Mouse (Mus musculus) lung, adult 18-20 months (tissue): ENCODE results near the gene Ccdc103.

ENCODE experiments used
- DNase-seq, 2 experiments: peaks; one replicate each; pipeline ENCODE4 v3.0.0; 2022; ENCODE audit warnings: mixed read lengths in 2 of 2

Gene Ccdc103

GRCm38 (mm10) chr11:102893015-102893651, 12.1 kb downstream of the Ccdc103 start:
- peak; percentile 85 to 90 for DNase-seq

- DNase-seq, result no peak
Observed at GRCm38 (mm10) chr11:102894716-102895115, 13.7 kb downstream of the Ccdc103 start.

- no peak for DNase-seq
Observed at GRCm38 (mm10) chr11:102895779-102896178, 14.8 kb downstream of the Ccdc103 start.

- no peak for DNase-seq
Observed at GRCm38 (mm10) chr11:102896641-102897040, 15.6 kb downstream of the Ccdc103 start.

GRCm38 (mm10) chr11:102898408-102898807, 17.4 kb downstream of the Ccdc103 start:
- DNase-seq, result no peak

GRCm38 (mm10) chr11:102900763-102901162, 19.8 kb downstream of the Ccdc103 start, which contains the start of gene Gfap:
Gene Gfap, minus strand, starts transcription at chr11:102900912.
- DNase-seq, result peak; percentile 69 to 70

- no peak for DNase-seq
Observed at GRCm38 (mm10) chr11:102901199-102901598, 20.2 kb downstream of the Ccdc103 start.

GRCm38 (mm10) chr11:102902107-102902506, 21.1 kb downstream of the Ccdc103 start:
- no peak for DNase-seq

GRCm38 (mm10) chr11:102903654-102904053, 22.6 kb downstream of the Ccdc103 start:
- no peak for DNase-seq

- no peak for DNase-seq
Observed at GRCm38 (mm10) chr11:102911376-102911775, 30.4 kb downstream of the Ccdc103 start.

- DNase-seq, result no peak
Observed at GRCm38 (mm10) chr11:102915380-102915779, 34.4 kb downstream of the Ccdc103 start.

- no peak for DNase-seq
Observed at GRCm38 (mm10) chr11:102918077-102918476, 37.1 kb downstream of the Ccdc103 start.

GRCm38 (mm10) chr11:102921491-102921890, 40.5 kb downstream of the Ccdc103 start:
- DNase-seq, result no peak

GRCm38 (mm10) chr11:102924557-102925350, 43.8 kb downstream of the Ccdc103 start, which contains the start of gene Kif18b:
Gene Kif18b, minus strand, starts transcription at chr11:102925124.
- DNase-seq, result peak; percentile 93 to 95

- peak in 1 of 2 experiments; percentile 21 for DNase-seq
Observed at GRCm38 (mm10) chr11:102925351-102925717, 44.3 kb downstream of the Ccdc103 start.

GRCm38 (mm10) chr11:102930672-102931071, 49.7 kb downstream of the Ccdc103 start:
- DNase-seq, result no peak
